Mouse (Mus musculus) heart, embryonic 10.5 days (tissue): ENCODE data around the gene Gm21970. TPM values are rescaled to one million over a fixed set of nuclear protein-coding genes. Genes with fewer than 3 reads are reported as not detected.
A peak's percentile ranks its signal among the peaks of the same experiment; 100 is the strongest.
"Not testable (repeated sequence)": the region's sequence is repeated elsewhere in the genome, so short reads cannot be mapped to it uniquely, and the experiment has no call there.

ENCODE experiments used
- DNase-seq: peaks from one replicate; pipeline ENCODE4 v3.0.0-alpha.2; 2017; ENCODE audit warnings: low spot score
- H3K27ac ChIP-seq: fragments of 300-500 bp; sonication (generic); 2 replicates; pipeline ENCODE4 v1.5.1; 2016; ENCODE audit warnings: mild to moderate bottlenecking
- H3K27me3 ChIP-seq: fragments of 300-500 bp; sonication (generic); 2 replicates; pipeline ENCODE4 v1.6.1; 2016; ENCODE audit warnings: mild to moderate bottlenecking; ENCODE audit not compliant: poor library complexity, insufficient read depth, severe bottlenecking
- H3K36me3 ChIP-seq: fragments of 300-500 bp; sonication (generic); 2 replicates; pipeline ENCODE4 v1.6.1; 2016; ENCODE audit warnings: mild to moderate bottlenecking, moderate library complexity
- H3K4me1 ChIP-seq: fragments of 300-500 bp; sonication (generic); 2 replicates; pipeline ENCODE4 v1.6.1; 2016; ENCODE audit warnings: mild to moderate bottlenecking
- H3K4me3 ChIP-seq: fragments of 300-500 bp; sonication (generic); 2 replicates; pipeline ENCODE4 v1.5.1; 2016; ENCODE audit warnings: mild to moderate bottlenecking, moderate library complexity
- H3K9me3 ChIP-seq: fragments of 300-500 bp; sonication (generic); 2 replicates; pipeline ENCODE4 v1.6.1; 2016; ENCODE audit warnings: mild to moderate bottlenecking, moderate library complexity
- WGBS: fragments of 180-500 bp; shearing (Covaris S2); methylation state at CpG from one replicate; pipeline ENCODE4 v1.1.7; 2016; 5-methylcytosine and 5-hydroxymethylcytosine counted together
- polyA plus RNA-seq: library from polyadenylated mRNA; unstranded; fragments of >200 nt; fragmentation: Nextera tagmentation; extraction: Ambion mirVana; gene quantifications from 2 replicates; pipeline ENCODE4 v1.2.1, GENCODE M21; 2016

The Gm21970 gene
- polyA plus RNA-seq, 1 experiment from 2014 or later = not detected

GRCm38 (mm10) chr16:91438599-91438998 is 47.1 kb downstream of the Gm21970 start:
- H3K9me3 ChIP-seq, H3K27ac ChIP-seq: not testable (repeated sequence)
- WGBS = 87% methylated on average over 1 of the region's 1 CpGs

GRCm38 (mm10) chr16:91441366-91441765 is 49.8 kb downstream of the Gm21970 start:
- Histone ChIP-seq H3K27ac (peak overlapping the region; percentile 42; the same call in 1 of the 2 replicates), H3K36me3 (no peaks in the 10 kb centered on the region), H3K9me3 (no peaks in the 10 kb centered on the region), H3K4me1 (peaks cover 2% of the 10 kb centered on the region; the same call in 1 of the 2 replicates), H3K4me3 (no peak overlapping the region), H3K27me3 (no peaks in the 10 kb centered on the region)
- WGBS = 44% methylated on average over 7 of the region's 7 CpGs
- peak; percentile 92 for DNase-seq

More at GRCm38 (mm10) chr16:91438599-91438998, 47.1 kb downstream of the Gm21970 start:
- peak; percentile 85 for DNase-seq
- not testable (repeated sequence) for H3K27me3 ChIP-seq, H3K4me3 ChIP-seq, H3K4me1 ChIP-seq, H3K36me3 ChIP-seq

GRCm38 (mm10) chr16:91441811-91442240 is 50.3 kb downstream of the Gm21970 start:
- peak overlapping the region; percentile 42; the same call in 1 of the 2 replicates for H3K27ac ChIP-seq
- H3K4me3 ChIP-seq = no peak overlapping the region
- no peaks in the 10 kb centered on the region for H3K36me3 ChIP-seq
- H3K4me1 ChIP-seq = peaks cover 2% of the 10 kb centered on the region; the same call in 1 of the 2 replicates
- peak; percentile 94 for DNase-seq
- 55% methylated on average over 7 of the region's 7 CpGs for WGBS
- H3K9me3 ChIP-seq = no peaks in the 10 kb centered on the region
- no peaks in the 10 kb centered on the region for H3K27me3 ChIP-seq

GRCm38 (mm10) chr16:91442446-91442845 is 50.9 kb downstream of the Gm21970 start:
- Histone ChIP-seq H3K4me1 (peaks cover 8% of the 10 kb centered on the region), H3K27ac (peak overlapping the region; percentile 69), H3K27me3 (no peaks in the 10 kb centered on the region), H3K4me3 (no peak overlapping the region), H3K36me3 (no peaks in the 10 kb centered on the region), H3K9me3 (no peaks in the 10 kb centered on the region)
- 63% methylated on average over 4 of the region's 4 CpGs for WGBS
- DNase-seq = peak; percentile 81

- H3K9me3 ChIP-seq = no peaks in the 10 kb centered on the region
- no peak for DNase-seq
- no peaks in the 10 kb centered on the region for H3K27me3 ChIP-seq
- H3K27ac ChIP-seq = peak overlapping the region; percentile 69; the same call in 1 of the 2 replicates
- no peaks in the 10 kb centered on the region for H3K36me3 ChIP-seq
- peaks cover 9% of the 10 kb centered on the region for H3K4me1 ChIP-seq
- no peak overlapping the region for H3K4me3 ChIP-seq
- 81% methylated on average over 8 of the region's 8 CpGs for WGBS
Measured at GRCm38 (mm10) chr16:91443211-91443611, 51.7 kb downstream of the Gm21970 start.

GRCm38 (mm10) chr16:91444847-91445246 is 53.3 kb downstream of the Gm21970 start:
- WGBS = 88% methylated on average over 4 of the region's 4 CpGs
- Histone ChIP-seq H3K36me3 (no peaks in the 10 kb centered on the region), H3K4me1 (peaks cover 9% of the 10 kb centered on the region)

GRCm38 (mm10) chr16:91445566-91445965 is 54.0 kb downstream of the Gm21970 start:
- WGBS = 70% methylated on average over 5 of the region's 5 CpGs
- Histone ChIP-seq H3K4me3 (no peak overlapping the region), H3K4me1 (peaks cover 9% of the 10 kb centered on the region), H3K9me3 (no peaks in the 10 kb centered on the region), H3K36me3 (no peaks in the 10 kb centered on the region), H3K27me3 (no peaks in the 10 kb centered on the region), H3K27ac (no peak overlapping the region)
- no peak for DNase-seq

More at GRCm38 (mm10) chr16:91444847-91445246, 53.3 kb downstream of the Gm21970 start:
- DNase-seq = no peak
- H3K27ac ChIP-seq = no peak overlapping the region
- no peak overlapping the region for H3K4me3 ChIP-seq
- H3K9me3 ChIP-seq = no peaks in the 10 kb centered on the region
- H3K27me3 ChIP-seq = no peaks in the 10 kb centered on the region

- H3K27me3 ChIP-seq = no peaks in the 10 kb centered on the region
- H3K4me1 ChIP-seq = peaks cover 10% of the 10 kb centered on the region
- H3K4me3 ChIP-seq = no peak overlapping the region
- H3K27ac ChIP-seq = peak overlapping the region; percentile 76
- H3K36me3 ChIP-seq = no peaks in the 10 kb centered on the region
- H3K9me3 ChIP-seq = no peaks in the 10 kb centered on the region
- WGBS = 75% methylated on average over 8 of the region's 8 CpGs
- no peak for DNase-seq
Measured at GRCm38 (mm10) chr16:91446778-91447511, 55.4 kb downstream of the Gm21970 start.

GRCm38 (mm10) chr16:91447512-91447900 is 56.0 kb downstream of the Gm21970 start:
- H3K4me3 ChIP-seq = no peak overlapping the region
- H3K36me3 ChIP-seq = no peaks in the 10 kb centered on the region
- H3K27ac ChIP-seq = peak overlapping the region; percentile 76; the same call in 1 of the 2 replicates
- 81% methylated on average over 6 of the region's 6 CpGs for WGBS
- H3K4me1 ChIP-seq = peaks cover 16% of the 10 kb centered on the region
- DNase-seq = no peak
- no peaks in the 10 kb centered on the region for H3K27me3 ChIP-seq
- H3K9me3 ChIP-seq = no peaks in the 10 kb centered on the region

- no peak overlapping the region for H3K27ac ChIP-seq
- H3K9me3 ChIP-seq = no peaks in the 10 kb centered on the region
- H3K36me3 ChIP-seq = no peaks in the 10 kb centered on the region
- DNase-seq = no peak
- peaks cover 13% of the 10 kb centered on the region for H3K4me1 ChIP-seq
- H3K27me3 ChIP-seq = no peaks in the 10 kb centered on the region
- H3K4me3 ChIP-seq = no peak overlapping the region
- 86% methylated on average over 5 of the region's 5 CpGs for whole genome bisulfite sequencing
Measured at GRCm38 (mm10) chr16:91448088-91448487, 56.6 kb downstream of the Gm21970 start.

- no peak overlapping the region for H3K27ac ChIP-seq
- no peaks in the 10 kb centered on the region for H3K36me3 ChIP-seq
- peaks cover 13% of the 10 kb centered on the region for H3K4me1 ChIP-seq
- no peaks in the 10 kb centered on the region for H3K27me3 ChIP-seq
- WGBS = 70% methylated on average over 7 of the region's 7 CpGs
- DNase-seq = no peak
- no peaks in the 10 kb centered on the region for H3K9me3 ChIP-seq
- no peak overlapping the region for H3K4me3 ChIP-seq
Measured at GRCm38 (mm10) chr16:91448895-91449294, 57.4 kb downstream of the Gm21970 start.

GRCm38 (mm10) chr16:91450137-91451064 is 58.9 kb downstream of the Gm21970 start:
- Histone ChIP-seq H3K9me3 (no peaks in the 10 kb centered on the region), H3K4me3 (no peak overlapping the region)
- WGBS = 76% methylated on average over 12 of the region's 12 CpGs

GRCm38 (mm10) chr16:91451949-91452348 is 60.4 kb downstream of the Gm21970 start:
- no peaks in the 10 kb centered on the region for H3K36me3 ChIP-seq
- H3K4me1 ChIP-seq = peaks cover 16% of the 10 kb centered on the region
- no peaks in the 10 kb centered on the region for H3K9me3 ChIP-seq
- H3K4me3 ChIP-seq = no peak overlapping the region
- no peak overlapping the region for H3K27ac ChIP-seq
- no peak for DNase-seq
- 72% methylated on average over 2 of the region's 2 CpGs for WGBS
- no peaks in the 10 kb centered on the region for H3K27me3 ChIP-seq

More at GRCm38 (mm10) chr16:91450137-91451064, 58.9 kb downstream of the Gm21970 start:
- H3K4me1 ChIP-seq = peaks cover 14% of the 10 kb centered on the region
- no peak overlapping the region; the same call in 1 of the 2 replicates for H3K27ac ChIP-seq
- no peaks in the 10 kb centered on the region for H3K36me3 ChIP-seq
- no peaks in the 10 kb centered on the region for H3K27me3 ChIP-seq
- DNase-seq = no peak
